Mouse (Mus musculus): Measurements from ENCODE around the gene Zbtb37. TPM values are rescaled to one million over a fixed set of nuclear protein-coding genes. Genes with fewer than 3 reads are reported as not detected.
"Not testable (repeated sequence)": the region's sequence is repeated elsewhere in the genome, so short reads cannot be mapped to it uniquely, and the experiment has no call there.

The Zbtb37 gene
- polyA plus RNA-seq, 1 experiment from 2014 or later, result 8.7 TPM

DNA sequence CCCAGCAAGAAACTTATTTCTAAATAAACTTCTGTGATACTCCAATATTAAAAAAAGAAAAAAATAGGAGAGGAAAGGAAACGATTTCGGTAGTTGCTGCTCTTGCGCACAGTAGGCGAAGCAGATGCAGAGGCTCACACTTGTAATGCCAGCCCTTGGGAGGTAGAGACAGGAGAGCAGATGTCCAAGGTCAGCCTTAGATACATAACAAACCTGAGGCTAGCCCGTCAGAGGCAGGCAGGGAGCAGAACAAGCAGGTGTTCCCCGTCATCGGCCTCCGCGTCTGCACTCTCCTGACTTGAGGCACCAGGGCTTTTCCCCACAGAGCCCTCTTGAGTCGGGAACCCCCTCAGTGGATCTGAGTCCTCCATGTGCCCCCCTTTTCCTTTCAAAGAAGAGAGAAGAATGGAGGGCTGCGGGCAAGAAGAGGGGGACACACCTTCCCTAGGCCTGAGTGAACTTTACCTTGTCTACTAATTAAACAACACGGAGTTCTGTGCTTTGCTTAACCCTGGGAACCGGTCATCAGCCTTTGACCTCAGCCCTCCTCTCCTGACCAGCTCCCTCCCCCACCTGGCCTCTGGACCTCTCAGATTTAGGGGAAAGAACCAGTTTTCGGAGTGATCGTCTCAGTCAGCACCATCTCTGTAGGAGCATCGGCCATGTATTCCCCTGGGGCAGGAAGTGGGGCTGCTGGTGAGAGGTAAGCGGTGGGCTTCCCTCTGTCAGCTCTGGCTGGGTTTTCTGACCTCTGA, 47.6 kb downstream of the Zbtb37 start:
- no peak overlapping the region for H3K27ac ChIP-seq
- H3K4me3 ChIP-seq, result no peak overlapping the region
- WGBS, result 91% methylated on average over 16 of the region's 17 CpGs
- no peaks in the 10 kb centered on the region for H3K9me3 ChIP-seq
- H3K4me2 ChIP-seq (replicated peaks), result no peak overlapping the region
- no peaks in the 10 kb centered on the region for H3K27me3 ChIP-seq (replicated peaks)
- no peak for ATAC-seq (ENCODE audit: low FRiP score, low read depth)
- no peaks in the 10 kb centered on the region for H3K4me1 ChIP-seq
- H3K9ac ChIP-seq, result no peak overlapping the region
- H3K36me3 ChIP-seq, result no peaks in the 10 kb centered on the region

DNA sequence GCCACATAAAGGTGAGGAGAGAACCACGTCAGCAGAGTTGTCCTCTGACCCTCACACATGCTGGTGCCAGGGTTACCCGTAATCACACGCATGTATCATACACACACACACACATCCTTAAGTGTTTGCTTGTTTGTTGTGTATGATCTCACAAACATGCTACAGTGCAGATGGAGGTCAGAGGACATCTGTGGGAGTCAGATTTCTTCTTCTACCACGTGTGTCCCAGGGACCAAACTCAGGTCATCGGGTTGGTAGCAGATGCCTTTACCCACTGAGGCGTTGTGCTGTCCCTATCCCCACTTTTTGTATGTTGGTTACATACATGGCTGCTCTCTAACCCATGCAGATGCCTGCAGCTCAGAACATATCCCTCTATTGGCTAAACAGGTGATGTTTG, 49.2 kb downstream of the Zbtb37 start:
- no peak overlapping the region for H3K4me2 ChIP-seq (replicated peaks)
- no peak overlapping the region for H3K27ac ChIP-seq
- no peaks in the 10 kb centered on the region for H3K36me3 ChIP-seq
- H3K4me1 ChIP-seq, result no peaks in the 10 kb centered on the region
- ATAC-seq (ENCODE audit: low FRiP score, low read depth), result no peak
- no peak overlapping the region for H3K4me3 ChIP-seq
- WGBS, result 90% methylated on average over 6 of the region's 6 CpGs
- H3K9me3 ChIP-seq, result no peaks in the 10 kb centered on the region
- no peaks in the 10 kb centered on the region for H3K27me3 ChIP-seq (replicated peaks)
- H3K9ac ChIP-seq, result no peak overlapping the region

DNA sequence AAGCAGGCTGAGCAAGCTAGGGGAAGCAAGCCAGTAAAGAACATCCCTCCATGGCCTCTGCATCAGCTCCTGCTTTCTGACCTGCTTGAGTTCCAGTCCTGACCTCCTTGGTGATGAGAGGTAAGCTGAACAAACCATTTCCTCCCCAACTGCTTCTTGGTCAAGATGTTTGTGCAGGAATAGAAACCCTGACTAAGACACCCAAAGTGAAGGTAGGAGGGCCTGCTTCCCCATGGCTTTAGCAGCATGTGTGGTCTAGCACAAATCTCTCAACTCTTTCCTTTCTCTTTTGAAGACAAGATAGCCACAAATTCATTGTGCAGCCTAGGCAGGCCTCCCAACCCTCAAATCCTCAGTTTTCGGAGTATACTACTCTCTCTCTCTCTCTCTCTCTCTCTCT, 49.9 kb downstream of the Zbtb37 start:
- 82% methylated on average over 1 of the region's 1 CpGs for WGBS
- not testable (repeated sequence) for H3K36me3 ChIP-seq; H3K4me3 ChIP-seq; H3K4me2 ChIP-seq (replicated peaks); H3K9me3 ChIP-seq; H3K27me3 ChIP-seq (replicated peaks); ATAC-seq (ENCODE audit: low FRiP score, low read depth); H3K9ac ChIP-seq; H3K27ac ChIP-seq; H3K4me1 ChIP-seq

DNA sequence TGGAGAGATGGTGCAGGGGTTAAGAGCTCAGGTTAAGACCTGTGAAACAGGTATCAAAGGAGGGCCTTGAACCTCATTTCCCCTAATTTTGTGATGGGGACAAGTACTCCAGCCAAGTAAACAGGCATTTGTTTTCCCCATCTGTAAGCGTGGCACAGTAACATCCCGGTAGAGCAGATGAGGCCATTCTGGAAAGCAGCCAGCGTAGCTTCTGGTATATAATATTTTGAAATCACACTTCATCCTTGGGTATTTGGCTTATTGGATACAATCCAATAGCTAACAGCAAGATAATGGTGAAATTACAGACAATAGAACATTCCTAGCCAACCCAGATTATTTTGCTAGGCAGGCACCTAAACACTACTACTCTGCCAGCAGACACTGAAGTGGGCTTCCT, 51.8 kb downstream of the Zbtb37 start:
- Histone ChIP-seq H3K27me3 (replicated peaks) (no peaks in the 10 kb centered on the region), H3K27ac (no peak overlapping the region), H3K9me3 (no peaks in the 10 kb centered on the region), H3K4me3 (no peak overlapping the region), H3K36me3 (no peaks in the 10 kb centered on the region), H3K9ac (no peak overlapping the region), H3K4me2 (replicated peaks) (no peak overlapping the region), H3K4me1 (no peaks in the 10 kb centered on the region)
- ATAC-seq (ENCODE audit: low FRiP score, low read depth), result no peak
- WGBS, result 91% methylated on average over 3 of the region's 3 CpGs

DNA sequence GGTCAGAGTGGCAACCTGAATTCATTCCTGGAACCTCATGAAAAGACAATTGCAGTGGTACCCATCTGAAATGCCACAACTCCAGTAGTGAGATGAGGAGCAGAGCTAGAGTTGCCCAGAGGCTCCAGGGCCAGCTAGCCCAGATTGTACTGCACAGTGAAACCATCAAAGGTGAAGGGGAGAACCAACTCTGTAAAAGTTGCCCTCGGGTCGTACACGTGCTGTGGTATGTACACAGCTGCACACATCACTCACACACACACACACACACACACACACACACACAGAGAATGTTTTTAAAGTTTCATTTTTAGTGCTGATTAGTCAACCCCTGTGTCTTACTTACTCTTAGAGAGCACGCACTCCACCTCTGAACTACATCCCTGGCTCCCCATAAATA, 53.3 kb downstream of the Zbtb37 start:
- WGBS, result 85% methylated on average over 4 of the region's 4 CpGs

DNA sequence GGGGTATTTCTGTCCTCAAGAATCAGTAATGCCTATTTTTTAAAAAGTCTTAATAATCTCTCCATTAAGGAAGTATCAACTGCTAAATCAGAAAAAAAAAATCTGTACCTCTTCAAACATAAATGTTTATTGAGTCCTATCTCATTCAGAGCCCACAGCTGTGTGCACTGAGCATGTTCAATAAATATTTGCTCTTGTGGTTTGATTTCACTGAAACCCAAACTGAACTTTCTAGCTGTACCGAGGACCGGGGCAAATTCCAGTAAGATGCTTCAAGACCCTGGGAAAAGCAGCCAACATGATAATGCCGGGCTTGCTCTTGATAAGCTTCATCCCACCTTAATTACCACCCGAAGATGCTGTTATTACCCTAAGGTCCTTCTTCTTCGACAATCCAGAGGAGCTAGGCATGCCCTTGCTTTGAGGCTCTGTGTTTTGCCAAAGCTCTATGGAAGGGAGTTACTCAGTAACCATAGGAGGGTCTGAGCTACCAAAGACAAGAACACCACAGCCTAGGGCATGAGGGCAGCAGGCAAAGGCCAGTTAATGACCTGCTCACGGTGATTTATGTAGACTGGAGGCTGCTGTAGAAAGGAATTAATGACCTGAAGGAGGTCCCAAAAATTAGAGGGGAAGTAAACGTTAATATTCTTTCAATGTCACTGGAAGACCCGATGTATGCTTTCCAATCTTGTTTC, 54.0 kb downstream of the Zbtb37 start:
- no peaks in the 10 kb centered on the region for H3K9me3 ChIP-seq
- no peaks in the 10 kb centered on the region for H3K36me3 ChIP-seq
- H3K4me2 ChIP-seq (replicated peaks), result no peak overlapping the region
- no peaks in the 10 kb centered on the region for H3K4me1 ChIP-seq
- whole genome bisulfite sequencing, result 75% methylated on average over 8 of the region's 8 CpGs
- no peaks in the 10 kb centered on the region for H3K27me3 ChIP-seq (replicated peaks)
- H3K9ac ChIP-seq, result no peak overlapping the region
- no peak overlapping the region for H3K4me3 ChIP-seq
- ATAC-seq (ENCODE audit: low FRiP score, low read depth), result no peak
- H3K27ac ChIP-seq, result no peak overlapping the region

More for the DNA sequence above, 53.3 kb downstream of the Zbtb37 start:
- no peak for ATAC-seq (ENCODE audit: low FRiP score, low read depth)
- Histone ChIP-seq H3K4me2 (replicated peaks) (no peak overlapping the region), H3K4me3 (no peak overlapping the region), H3K9ac (no peak overlapping the region), H3K27ac (no peak overlapping the region), H3K4me1 (no peaks in the 10 kb centered on the region), H3K27me3 (replicated peaks) (no peaks in the 10 kb centered on the region), H3K9me3 (no peaks in the 10 kb centered on the region), H3K36me3 (no peaks in the 10 kb centered on the region)

DNA sequence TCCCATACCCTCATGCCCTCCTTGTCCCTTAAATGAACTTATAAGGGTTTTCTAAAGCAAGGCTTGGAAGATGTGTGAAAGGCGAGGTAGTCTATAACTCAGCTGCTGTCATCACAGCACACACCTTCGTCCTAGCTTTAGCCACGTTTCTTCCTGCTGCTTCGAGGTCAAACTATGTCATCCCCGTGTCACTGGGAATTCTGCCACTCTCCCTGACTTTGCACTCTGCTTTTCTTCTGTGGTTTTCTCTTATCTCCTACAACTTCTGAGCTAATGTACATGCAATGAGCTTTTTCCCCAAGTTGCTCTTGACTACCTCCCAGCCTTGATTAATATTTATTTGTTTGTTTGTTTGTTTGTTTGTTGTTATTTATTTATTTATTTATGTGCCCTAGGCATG, 54.6 kb downstream of the Zbtb37 start:
- no peak overlapping the region for H3K27ac ChIP-seq
- H3K9ac ChIP-seq, result no peak overlapping the region
- H3K4me2 ChIP-seq (replicated peaks), result no peak overlapping the region
- ATAC-seq (ENCODE audit: low FRiP score, low read depth), result no peak
- no peak overlapping the region for H3K4me3 ChIP-seq
- 90% methylated on average over 5 of the region's 5 CpGs for WGBS
- peaks cover 3% of the 10 kb centered on the region; the same call in 1 of the 2 replicates for H3K36me3 ChIP-seq
- no peaks in the 10 kb centered on the region for H3K4me1 ChIP-seq
- no peaks in the 10 kb centered on the region for H3K9me3 ChIP-seq
- H3K27me3 ChIP-seq (replicated peaks), result no peaks in the 10 kb centered on the region

DNA sequence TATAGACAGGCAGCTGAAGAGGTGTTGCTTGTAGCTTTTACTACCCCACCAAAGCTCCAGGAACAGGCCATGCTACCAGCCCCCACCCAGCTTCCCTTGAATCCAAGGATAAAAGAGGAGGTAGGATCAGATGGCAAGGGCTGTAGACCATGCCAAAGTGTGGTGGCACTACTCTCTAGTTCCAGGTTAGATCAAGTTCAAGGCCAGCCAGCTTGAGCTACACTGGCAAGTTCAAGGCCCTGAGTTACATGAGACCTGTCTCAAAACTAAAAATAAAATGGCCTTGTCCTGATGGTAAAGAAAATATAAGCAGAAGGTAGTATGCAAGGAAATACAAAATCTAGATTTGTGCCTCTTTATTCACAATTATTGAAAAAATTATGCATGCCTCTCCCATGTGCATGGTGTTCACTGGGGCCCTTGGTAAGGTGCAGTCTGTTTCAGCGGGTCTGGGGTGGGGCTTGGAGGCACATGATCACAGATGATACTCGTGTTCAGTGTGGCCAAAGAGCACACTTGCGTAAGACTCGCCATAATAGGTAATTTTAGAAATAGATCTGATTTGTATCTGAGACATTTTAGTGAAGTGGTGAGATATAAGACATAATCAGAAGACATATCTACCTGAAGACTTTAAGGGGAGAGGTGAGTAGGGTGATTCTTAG, 56.4 kb downstream of the Zbtb37 start, which contains the start of gene Serpinc1:
Gene Serpinc1, plus strand, starts transcription at position 515 of the 665 bp plus-strand sequence.
- H3K9me3 ChIP-seq, result no peaks in the 10 kb centered on the region
- H3K4me2 ChIP-seq (replicated peaks), result no peak within 1 kb of the TSS
- 95% methylated on average over 4 of the region's 4 CpGs for WGBS
- no peaks in the 10 kb centered on the region for H3K4me1 ChIP-seq
- H3K27me3 ChIP-seq (replicated peaks), result no peaks in the 10 kb centered on the region
- H3K9ac ChIP-seq, result no peak within 1 kb of the TSS
- ATAC-seq (ENCODE audit: low FRiP score, low read depth), result no peak
- no peak within 1 kb of the TSS for H3K27ac ChIP-seq
- no peak within 1 kb of the TSS for H3K4me3 ChIP-seq
- peaks cover 3% of the 10 kb centered on the region; the same call in 1 of the 2 replicates for H3K36me3 ChIP-seq

DNA sequence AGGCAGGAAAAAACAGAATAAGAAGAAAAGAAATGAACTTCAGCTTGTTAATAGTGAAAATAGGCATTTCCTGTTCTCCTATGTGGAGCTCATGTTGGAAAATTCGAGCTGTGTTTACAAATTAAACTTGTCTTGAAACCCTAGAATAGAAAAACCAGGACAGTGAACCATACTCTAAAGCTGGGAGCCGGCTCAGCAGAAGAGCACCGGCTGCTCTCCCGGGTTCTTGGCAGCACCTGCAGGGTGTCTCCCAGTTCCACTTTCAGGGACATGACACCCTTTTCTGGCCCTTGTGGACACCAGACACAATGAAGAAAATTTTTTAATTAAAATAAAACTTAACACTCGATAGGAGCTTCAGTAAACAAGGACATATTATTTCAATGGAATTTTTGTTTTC, 66.0 kb downstream of the Zbtb37 start:
- H3K27ac ChIP-seq, result no peak overlapping the region
- no peaks in the 10 kb centered on the region for H3K27me3 ChIP-seq (replicated peaks)
- WGBS, result 92% methylated on average over 5 of the region's 5 CpGs
- peaks cover 53% of the 10 kb centered on the region for H3K36me3 ChIP-seq
- no peaks in the 10 kb centered on the region for H3K4me1 ChIP-seq
- H3K9me3 ChIP-seq, result no peaks in the 10 kb centered on the region
- no peak overlapping the region for H3K4me2 ChIP-seq (replicated peaks)
- no peak overlapping the region for H3K9ac ChIP-seq
- H3K4me3 ChIP-seq, result no peak overlapping the region
- no peak for ATAC-seq (ENCODE audit: low FRiP score, low read depth)

DNA sequence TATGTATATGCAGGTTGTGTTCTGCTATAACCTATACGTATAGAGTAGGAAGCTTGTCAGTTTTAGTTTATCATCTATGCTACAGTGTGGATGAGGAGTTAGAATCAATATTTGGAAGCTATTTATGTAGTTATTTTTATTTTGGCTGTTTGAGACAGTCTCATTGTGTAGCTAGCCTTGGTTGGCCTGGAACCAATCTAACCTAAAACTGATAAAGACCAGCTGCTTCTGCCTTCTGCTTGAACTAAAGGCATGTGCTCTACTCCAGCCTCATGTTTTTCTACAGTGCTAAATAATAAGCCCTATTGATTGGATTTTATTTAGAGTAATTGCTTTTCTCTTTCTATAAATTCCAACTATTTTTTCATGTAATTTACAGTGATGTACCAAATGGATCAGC, 67.4 kb downstream of the Zbtb37 start:
- Histone ChIP-seq H3K4me2 (replicated peaks) (no peak overlapping the region), H3K4me3 (no peak overlapping the region), H3K9ac (no peak overlapping the region), H3K4me1 (no peaks in the 10 kb centered on the region), H3K27ac (no peak overlapping the region), H3K27me3 (replicated peaks) (no peaks in the 10 kb centered on the region), H3K9me3 (no peaks in the 10 kb centered on the region), H3K36me3 (peaks cover 66% of the 10 kb centered on the region)
- 96% methylated on average over 1 of the region's 1 CpGs for WGBS
- ATAC-seq (ENCODE audit: low FRiP score, low read depth), result no peak

DNA sequence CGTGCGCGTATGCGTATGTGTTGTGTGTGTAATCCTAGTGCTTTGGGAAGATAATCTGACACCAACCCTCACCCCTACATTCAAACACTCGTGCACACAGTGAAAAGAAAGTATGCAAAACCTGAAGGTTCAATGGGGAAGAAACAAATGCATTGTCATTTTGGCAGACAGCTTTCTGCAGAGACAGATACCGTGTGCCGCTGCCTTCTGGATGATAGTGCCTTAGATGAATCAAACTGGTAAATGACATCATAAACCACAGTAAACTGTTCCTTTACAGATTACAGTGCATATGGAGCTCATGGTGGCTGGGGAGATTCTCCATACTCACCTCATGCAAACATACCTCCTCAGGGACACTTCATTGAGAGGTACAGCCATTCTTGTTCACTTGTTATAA, 71.5 kb downstream of the Zbtb37 start:
- Histone ChIP-seq H3K9me3 (no peaks in the 10 kb centered on the region), H3K27ac (no peak overlapping the region), H3K4me1 (no peaks in the 10 kb centered on the region), H3K4me3 (no peak overlapping the region), H3K9ac (no peak overlapping the region), H3K27me3 (replicated peaks) (no peaks in the 10 kb centered on the region), H3K4me2 (replicated peaks) (no peak overlapping the region), H3K36me3 (peaks cover 68% of the 10 kb centered on the region)
- ATAC-seq (ENCODE audit: low FRiP score, low read depth), result no peak
- WGBS, result 93% methylated on average over 7 of the region's 7 CpGs
